Mouse (Mus musculus): Measurements from ENCODE around the gene Ncaph2. TPM values are rescaled to one million over a fixed set of nuclear protein-coding genes. Genes with fewer than 3 reads are reported as not detected.

Ncaph2 gene
- polyA plus RNA-seq, 1 experiment from 2014 or later: 188 TPM

GRCm38 (mm10) chr15:89373027-89373761, 17.7 kb downstream of the Ncaph2 start:
- Histone ChIP-seq H3K4me3 (peak overlapping the region; percentile 72), H3K4me1 (peaks cover 30% of the 10 kb centered on the region), H3K27me3 (peaks cover 25% of the 10 kb centered on the region), H3K36me3 (peaks cover 47% of the 10 kb centered on the region), H3K9me3 (no peaks in the 10 kb centered on the region), H3K27ac (peak overlapping the region; percentile 88), H3K4me2 (peak overlapping the region; percentile 91), H3K9ac (peak overlapping the region; percentile 81)
- WGBS: 1% methylated on average over 35 of the region's 35 CpGs
- ATAC-seq (ENCODE audit: insufficient number of reproducible peaks, insufficient read depth, low FRiP score, low TSS enrichment, low read depth): peak; percentile 65

- peak within 1 kb of the TSS; percentile 72 for H3K4me3 ChIP-seq
- ATAC-seq (ENCODE audit: insufficient number of reproducible peaks, insufficient read depth, low FRiP score, low TSS enrichment, low read depth): peak; percentile 67
- under 1% methylated on average over 42 of the region's 42 CpGs for WGBS
- H3K9ac ChIP-seq: peak within 1 kb of the TSS; percentile 81
- H3K4me1 ChIP-seq: peaks cover 36% of the 10 kb centered on the region
- H3K4me2 ChIP-seq: peak within 1 kb of the TSS; percentile 91
- H3K9me3 ChIP-seq: no peaks in the 10 kb centered on the region
- peaks cover 31% of the 10 kb centered on the region for H3K27me3 ChIP-seq
- H3K36me3 ChIP-seq: peaks cover 41% of the 10 kb centered on the region
- peak within 1 kb of the TSS; percentile 88 for H3K27ac ChIP-seq
Observed at GRCm38 (mm10) chr15:89373762-89374248, 18.3 kb downstream of the Ncaph2 start, which contains the start of gene Sco2. Sco2 (minus strand) TSS chr15:89373846.

GRCm38 (mm10) chr15:89374340-89374739, 18.8 kb downstream of the Ncaph2 start:
- Histone ChIP-seq H3K27ac (peak overlapping the region; percentile 88), H3K36me3 (peaks cover 35% of the 10 kb centered on the region), H3K4me1 (peaks cover 41% of the 10 kb centered on the region), H3K9ac (peak overlapping the region; percentile 81), H3K4me2 (peak overlapping the region; percentile 91), H3K27me3 (peaks cover 36% of the 10 kb centered on the region), H3K9me3 (no peaks in the 10 kb centered on the region), H3K4me3 (peak overlapping the region; percentile 72)
- WGBS: 51% methylated on average over 9 of the region's 9 CpGs
- no peak for ATAC-seq (ENCODE audit: insufficient number of reproducible peaks, insufficient read depth, low FRiP score, low TSS enrichment, low read depth)

- Histone ChIP-seq H3K4me2 (peak overlapping the region; percentile 91), H3K36me3 (peaks cover 29% of the 10 kb centered on the region)
- 91% methylated on average over 17 of the region's 17 CpGs for whole genome bisulfite sequencing
Observed at GRCm38 (mm10) chr15:89374801-89375534, 19.4 kb downstream of the Ncaph2 start.

GRCm38 (mm10) chr15:89376040-89376439, 20.5 kb downstream of the Ncaph2 start:
- H3K4me2 ChIP-seq: no peak overlapping the region
- H3K4me3 ChIP-seq: no peak overlapping the region
- no peak overlapping the region for H3K27ac ChIP-seq
- ATAC-seq (ENCODE audit: insufficient number of reproducible peaks, insufficient read depth, low FRiP score, low TSS enrichment, low read depth): no peak
- no peaks in the 10 kb centered on the region for H3K9me3 ChIP-seq
- no peak overlapping the region for H3K9ac ChIP-seq
- WGBS: 85% methylated on average over 7 of the region's 7 CpGs
- H3K4me1 ChIP-seq: peaks cover 44% of the 10 kb centered on the region
- H3K27me3 ChIP-seq: peaks cover 52% of the 10 kb centered on the region
- H3K36me3 ChIP-seq: peaks cover 18% of the 10 kb centered on the region

More at GRCm38 (mm10) chr15:89374801-89375534, 19.4 kb downstream of the Ncaph2 start:
- Histone ChIP-seq H3K4me1 (peaks cover 44% of the 10 kb centered on the region), H3K27me3 (peaks cover 41% of the 10 kb centered on the region), H3K9ac (no peak overlapping the region), H3K4me3 (no peak overlapping the region), H3K9me3 (no peaks in the 10 kb centered on the region), H3K27ac (no peak overlapping the region)
- ATAC-seq (ENCODE audit: insufficient number of reproducible peaks, insufficient read depth, low FRiP score, low TSS enrichment, low read depth): no peak

GRCm38 (mm10) chr15:89376957-89377356, 21.4 kb downstream of the Ncaph2 start, which contains the start of gene Tymp:
Tymp (minus strand) TSS chr15:89377039.
- Histone ChIP-seq H3K4me1 (peaks cover 44% of the 10 kb centered on the region), H3K27me3 (peaks cover 57% of the 10 kb centered on the region), H3K9ac (peak within 1 kb of the TSS; percentile 22; the same call in 1 of the 2 replicates), H3K36me3 (peaks cover 9% of the 10 kb centered on the region), H3K9me3 (no peaks in the 10 kb centered on the region), H3K4me2 (peak within 1 kb of the TSS; percentile 72), H3K27ac (no peak within 1 kb of the TSS), H3K4me3 (peak within 1 kb of the TSS; percentile 16)
- no peak for ATAC-seq (ENCODE audit: insufficient number of reproducible peaks, insufficient read depth, low FRiP score, low TSS enrichment, low read depth)
- 14% methylated on average over 16 of the region's 16 CpGs for WGBS

GRCm38 (mm10) chr15:89377362-89377761, 21.8 kb downstream of the Ncaph2 start:
- Histone ChIP-seq H3K27me3 (peaks cover 60% of the 10 kb centered on the region), H3K27ac (no peak overlapping the region), H3K9me3 (no peaks in the 10 kb centered on the region), H3K9ac (peak overlapping the region; percentile 22; the same call in 1 of the 2 replicates), H3K4me1 (peaks cover 43% of the 10 kb centered on the region), H3K36me3 (peaks cover 5% of the 10 kb centered on the region), H3K4me3 (peak overlapping the region; percentile 16), H3K4me2 (peak overlapping the region; percentile 72)
- 2% methylated on average over 18 of the region's 18 CpGs for WGBS
- ATAC-seq (ENCODE audit: insufficient number of reproducible peaks, insufficient read depth, low FRiP score, low TSS enrichment, low read depth): no peak

- Histone ChIP-seq H3K9ac (peak overlapping the region; percentile 61), H3K27ac (no peak overlapping the region)
Observed at GRCm38 (mm10) chr15:89377938-89378828, 22.7 kb downstream of the Ncaph2 start.

GRCm38 (mm10) chr15:89378831-89379401, 23.4 kb downstream of the Ncaph2 start, which contains the start of gene Odf3b:
Odf3b (minus strand) TSS chr15:89379282.
- peaks cover 65% of the 10 kb centered on the region for H3K27me3 ChIP-seq
- ATAC-seq (ENCODE audit: insufficient number of reproducible peaks, insufficient read depth, low FRiP score, low TSS enrichment, low read depth): no peak
- peak within 1 kb of the TSS; percentile 43 for H3K4me3 ChIP-seq
- H3K36me3 ChIP-seq: no peaks in the 10 kb centered on the region
- no peaks in the 10 kb centered on the region for H3K9me3 ChIP-seq
- under 1% methylated on average over 33 of the region's 33 CpGs for WGBS
- H3K4me2 ChIP-seq: peak within 1 kb of the TSS; percentile 72
- peak within 1 kb of the TSS; percentile 61 for H3K9ac ChIP-seq
- H3K27ac ChIP-seq: no peak within 1 kb of the TSS
- peaks cover 32% of the 10 kb centered on the region for H3K4me1 ChIP-seq

More at GRCm38 (mm10) chr15:89377938-89378828, 22.7 kb downstream of the Ncaph2 start:
- peaks cover 35% of the 10 kb centered on the region for H3K4me1 ChIP-seq
- peak overlapping the region; percentile 43 for H3K4me3 ChIP-seq
- no peaks in the 10 kb centered on the region for H3K36me3 ChIP-seq
- peaks cover 65% of the 10 kb centered on the region for H3K27me3 ChIP-seq
- peak overlapping the region; percentile 72 for H3K4me2 ChIP-seq
- H3K9me3 ChIP-seq: no peaks in the 10 kb centered on the region
- no peak for ATAC-seq (ENCODE audit: insufficient number of reproducible peaks, insufficient read depth, low FRiP score, low TSS enrichment, low read depth)
- WGBS: 9% methylated on average over 46 of the region's 46 CpGs

- Histone ChIP-seq H3K27ac (no peak overlapping the region), H3K9ac (peak overlapping the region; percentile 61; the same call in 1 of the 2 replicates), H3K36me3 (no peaks in the 10 kb centered on the region), H3K27me3 (peaks cover 65% of the 10 kb centered on the region), H3K9me3 (no peaks in the 10 kb centered on the region), H3K4me2 (peak overlapping the region; percentile 72), H3K4me1 (peaks cover 28% of the 10 kb centered on the region), H3K4me3 (peak overlapping the region; percentile 43)
- no peak for ATAC-seq (ENCODE audit: insufficient number of reproducible peaks, insufficient read depth, low FRiP score, low TSS enrichment, low read depth)
- WGBS: 11% methylated on average over 10 of the region's 10 CpGs
Observed at GRCm38 (mm10) chr15:89379429-89379828, 23.9 kb downstream of the Ncaph2 start.

All from embryonic facial prominence, embryonic 13.5 days (tissue).